In the genomic region with DNA sequence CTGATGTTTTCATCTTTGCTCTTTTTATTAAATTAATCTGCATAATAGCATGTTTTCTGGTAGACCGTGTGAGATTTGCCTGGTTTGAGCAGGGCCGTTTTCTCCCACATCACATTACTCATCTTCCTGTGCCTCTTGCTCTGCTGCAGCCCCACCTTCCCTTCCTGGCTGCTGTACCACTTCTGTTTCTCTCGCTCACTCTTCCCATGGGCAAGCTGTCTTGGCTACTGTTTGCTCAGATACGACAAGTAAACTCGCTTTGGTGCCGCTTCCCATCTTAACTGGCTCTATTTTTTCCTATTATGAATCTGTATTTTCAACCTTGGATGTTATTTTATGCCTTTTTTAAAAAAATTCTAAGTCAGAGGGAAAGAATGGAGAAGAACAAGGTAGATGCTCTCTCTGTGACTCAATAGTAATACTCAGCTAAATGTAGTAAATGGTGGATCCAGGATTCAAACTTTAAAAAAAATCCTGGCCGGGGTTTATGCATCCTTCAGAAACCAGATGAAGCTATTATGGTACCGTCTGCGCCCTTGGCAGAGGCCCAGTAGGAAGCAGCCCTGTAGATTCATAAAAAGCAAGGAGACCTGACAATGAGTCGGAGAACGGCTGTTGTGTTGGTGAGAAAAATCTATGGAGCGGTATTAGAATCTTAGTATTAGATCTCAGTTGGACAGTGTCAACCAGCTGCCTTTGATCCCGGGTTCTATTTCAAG, we compare ENCODE assay signal across 10 mouse cellular contexts. TPM values are rescaled to one million over a fixed set of nuclear protein-coding genes. Genes with fewer than 3 reads are reported as not detected.
DNase-seq lines count a peak whose midpoint lies in the region; ATAC-seq and TF ChIP-seq lines count a peak whose summit lies in the region.
"Had no signal": no experiment of that assay in that cellular context is flagged by ENCODE, and none has a peak within 500 bp of the region (broad histone marks: within the 10 kb centered on the region; RNA-seq: fewer than 3 reads in every experiment).

No protein-coding gene starts in this region.

- DNase-seq in cerebellum, adult 11-12 months = peak; percentile 82
- peak; percentile 76 to 84 for DNase-seq in layer of hippocampus, adult 2 months (ENCODE audit: low spot score in 2 of 2)
- peak; percentile 76 to 78 for DNase-seq in right cerebral cortex, adult 2 months (ENCODE audit: low spot score in 2 of 2)
- no peak for DNase-seq in T-cell, adult 2 months (ENCODE audit: low spot score)
- DNase-seq in embryo, embryonic 11 days = no peak
- no peak for DNase-seq in testis, postnatal 10 days (ENCODE audit: low spot score)
- DNase-seq: liver, postnatal 0 days had no signal

- H3K9me3 ChIP-seq in forebrain, embryonic 15.5 days = no peaks in the 10 kb centered on the region
- H3K9me3 ChIP-seq in forebrain, embryonic 12.5 days = no peaks in the 10 kb centered on the region

- H3K27ac ChIP-seq in forebrain, embryonic 15.5 days (replicated peaks) = peak overlapping the region; percentile 77
- H3K27ac ChIP-seq in forebrain, embryonic 12.5 days = no peak overlapping the region
- no peak overlapping the region for H3K27ac ChIP-seq in layer of hippocampus, adult 2 months
- H3K27ac ChIP-seq: heart, embryonic 13.5 days had no signal

- no peak for TF ChIP-seq CTCF in layer of hippocampus, adult 2 months (conservative IDR thresholded peaks at IDR 0.05)

- 61% methylated on average over 13 of the region's 13 CpGs for WGBS in forebrain, embryonic 15.5 days
- WGBS in forebrain, embryonic 12.5 days = 91% methylated on average over 13 of the region's 13 CpGs

- H3K4me1 ChIP-seq in forebrain, embryonic 15.5 days = 0 out of 2 replicates have a peak, but pooled peaks cover 8% of the 10 kb centered on the region
- H3K4me1 ChIP-seq in forebrain, embryonic 12.5 days = no peaks in the 10 kb centered on the region
- H3K4me1 ChIP-seq: heart, embryonic 13.5 days had no signal

- H3K4me3 ChIP-seq in forebrain, embryonic 15.5 days = no peak overlapping the region
- no peak overlapping the region for H3K4me3 ChIP-seq in forebrain, embryonic 12.5 days (replicated peaks)
- no peak overlapping the region for H3K4me3 ChIP-seq in layer of hippocampus, adult 2 months
- H3K4me3 ChIP-seq: heart, embryonic 13.5 days had no signal

- no peaks in the 10 kb centered on the region for H3K27me3 ChIP-seq in forebrain, embryonic 15.5 days
- no peaks in the 10 kb centered on the region for H3K27me3 ChIP-seq in forebrain, embryonic 12.5 days
- H3K27me3 ChIP-seq: heart, embryonic 13.5 days had no signal

- H3K4me2 ChIP-seq in forebrain, embryonic 15.5 days (replicated peaks) = no peak overlapping the region
- no peak overlapping the region for H3K4me2 ChIP-seq in forebrain, embryonic 12.5 days
- H3K4me2 ChIP-seq: heart, embryonic 13.5 days had no signal

- peak; percentile 88 for ATAC-seq in forebrain, embryonic 15.5 days (replicated peaks)
- no peak for ATAC-seq in forebrain, embryonic 12.5 days (ENCODE audit: low FRiP score)
- ATAC-seq: liver, postnatal 0 days had no signal

- H3K36me3 ChIP-seq in forebrain, embryonic 15.5 days = peaks cover 7% of the 10 kb centered on the region; the same call in 1 of the 2 replicates
- peaks cover 14% of the 10 kb centered on the region; the same call in 1 of the 2 replicates for H3K36me3 ChIP-seq in forebrain, embryonic 12.5 days (replicated peaks)

- H3K9ac ChIP-seq in forebrain, embryonic 15.5 days (replicated peaks) = no peak overlapping the region
- no peak overlapping the region for H3K9ac ChIP-seq in forebrain, embryonic 12.5 days
- H3K9ac ChIP-seq: heart, embryonic 13.5 days; liver, postnatal 0 days had no signal

RNA-seq across cellular contexts. Expression of gene Pigf, which starts 13.7 kb away (rescaled TPM):
- 30.2 and 33.0 TPM in 2 replicates for polyA plus RNA-seq in forebrain, embryonic 15.5 days (2015; fragmentation: Nextera tagmentation; extraction: Ambion mirVana)
- polyA plus RNA-seq in forebrain, embryonic 12.5 days (2016; fragmentation: Nextera tagmentation; extraction: Ambion mirVana) = 36.7 and 39.2 TPM in 2 replicates
- 10 to 100 TPM; 15.0 to 18.1 TPM for total RNA-seq in layer of hippocampus, adult 2 months (2021)

RNA-seq across cellular contexts. Expression of gene Cript, which starts 13.9 kb away (rescaled TPM):
- 228 and 240 TPM in 2 replicates for polyA plus RNA-seq in forebrain, embryonic 15.5 days (2015; fragmentation: Nextera tagmentation; extraction: Ambion mirVana)
- polyA plus RNA-seq in forebrain, embryonic 12.5 days (2016; fragmentation: Nextera tagmentation; extraction: Ambion mirVana) = 177 and 179 TPM in 2 replicates
- total RNA-seq in layer of hippocampus, adult 2 months (2021) = 10 to 100 TPM; 52.3 to 52.5 TPM

RNA-seq across cellular contexts. Expression of gene Rhoq, which starts 48.6 kb away (rescaled TPM):
- polyA plus RNA-seq in forebrain, embryonic 15.5 days (2015; fragmentation: Nextera tagmentation; extraction: Ambion mirVana) = 4.9 and 5.3 TPM in 2 replicates
- polyA plus RNA-seq in forebrain, embryonic 12.5 days (2016; fragmentation: Nextera tagmentation; extraction: Ambion mirVana) = 8.8 and 10.8 TPM in 2 replicates
- 10 to 100 TPM; 25.5 to 35.0 TPM for total RNA-seq in layer of hippocampus, adult 2 months (2021)

Comparison
In these comparisons a context has a peak if more than half of its experiments do, and no peak if none do; other contexts are left out.
1. DNase-seq: peak in cerebellum, adult 11-12 months (single experiment), layer of hippocampus, adult 2 months (2 of 2) and right cerebral cortex, adult 2 months (2 of 2); none in T-cell, adult 2 months (single experiment), embryo, embryonic 11 days (single experiment) and testis, postnatal 10 days (single experiment).